Mouse (Mus musculus): ENCODE measurements around the gene Evl. TPM values are rescaled to one million over a fixed set of nuclear protein-coding genes. Genes with fewer than 3 reads are reported as not detected.

Gene Evl
- polyA plus RNA-seq, 1 experiment from 2014 or later, result 48.3 TPM

DNA sequence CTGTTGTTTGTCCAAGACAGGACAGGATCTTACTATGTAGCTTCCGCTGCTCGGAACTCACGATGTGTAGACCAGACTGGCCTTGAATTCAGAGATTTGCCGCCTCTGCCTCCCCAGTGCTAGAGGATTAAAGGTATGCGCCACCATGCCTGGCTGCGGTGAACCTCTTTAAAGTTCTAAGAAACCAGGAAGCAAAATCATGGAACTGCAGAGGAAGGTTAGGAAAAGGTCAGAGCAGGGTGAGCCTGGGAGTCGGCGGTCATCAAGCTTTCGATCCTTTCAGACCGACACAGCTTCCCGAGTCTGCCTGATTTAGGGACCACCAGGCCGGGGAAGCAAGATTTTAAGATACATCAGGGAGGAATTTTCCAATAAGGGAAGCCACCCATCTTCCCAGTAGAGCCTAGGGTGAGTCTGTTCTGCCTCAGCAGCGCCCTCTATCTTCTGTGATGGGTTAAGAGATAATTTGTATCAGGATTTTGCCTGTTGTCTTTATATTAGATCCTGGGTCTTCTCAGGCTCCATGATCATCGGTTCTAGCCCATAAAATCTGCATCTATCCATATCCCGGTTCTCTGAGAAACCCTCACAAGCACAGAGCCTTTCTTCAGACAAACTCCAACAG, 7.2 kb upstream of the Evl start:
- 63% methylated on average over 15 of the region's 15 CpGs for WGBS
- no peak for ATAC-seq (ENCODE audit: insufficient read depth, low FRiP score, low read depth)
- peaks cover 5% of the 10 kb centered on the region; the same call in 1 of the 2 replicates for H3K4me1 ChIP-seq
- no peak overlapping the region for H3K9ac ChIP-seq
- no peak overlapping the region; the same call in 1 of the 2 replicates for H3K4me2 ChIP-seq
- no peaks in the 10 kb centered on the region for H3K27me3 ChIP-seq (replicated peaks)
- no peaks in the 10 kb centered on the region for H3K36me3 ChIP-seq
- H3K4me3 ChIP-seq (replicated peaks), result no peak overlapping the region
- no peaks in the 10 kb centered on the region; the same call in 1 of the 2 replicates for H3K9me3 ChIP-seq
- H3K27ac ChIP-seq, result no peak overlapping the region

DNA sequence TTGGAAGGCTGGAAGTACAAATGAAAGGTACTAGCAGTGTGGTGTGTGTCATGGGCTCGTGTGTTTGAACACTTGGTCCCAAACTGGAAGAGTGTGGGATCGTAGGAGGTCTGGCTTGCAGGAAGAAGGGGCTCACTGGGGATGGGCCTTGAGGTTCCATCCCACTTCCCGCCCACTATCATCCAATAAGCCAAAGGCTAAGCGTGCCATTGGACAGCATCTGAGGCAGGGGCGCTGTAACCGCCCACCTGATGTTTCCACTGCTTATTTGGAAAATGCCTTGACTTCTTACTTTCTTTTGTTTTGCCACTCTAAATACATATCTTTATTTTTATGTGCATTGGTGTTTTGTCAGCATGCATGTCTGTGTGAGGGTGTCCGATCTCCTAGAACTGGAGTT, 2.8 kb upstream of the Evl start:
- no peak overlapping the region for H3K4me2 ChIP-seq
- H3K36me3 ChIP-seq, result no peaks in the 10 kb centered on the region
- H3K27ac ChIP-seq, result no peak overlapping the region
- H3K27me3 ChIP-seq (replicated peaks), result no peaks in the 10 kb centered on the region
- WGBS, result 81% methylated on average over 7 of the region's 7 CpGs
- H3K9me3 ChIP-seq, result no peaks in the 10 kb centered on the region; the same call in 1 of the 2 replicates
- H3K9ac ChIP-seq, result no peak overlapping the region
- ATAC-seq (ENCODE audit: insufficient read depth, low FRiP score, low read depth), result no peak
- H3K4me1 ChIP-seq, result peaks cover 14% of the 10 kb centered on the region
- H3K4me3 ChIP-seq (replicated peaks), result no peak overlapping the region

GRCm38 (mm10) chr12:108553079-108553478, 1.4 kb upstream of the Evl start:
- no peak overlapping the region for H3K4me3 ChIP-seq (replicated peaks)
- H3K9me3 ChIP-seq, result no peaks in the 10 kb centered on the region
- WGBS, result 42% methylated on average over 6 of the region's 6 CpGs
- H3K27me3 ChIP-seq (replicated peaks), result no peaks in the 10 kb centered on the region
- peaks cover 16% of the 10 kb centered on the region for H3K4me1 ChIP-seq
- no peak for ATAC-seq (ENCODE audit: insufficient read depth, low FRiP score, low read depth)
- no peaks in the 10 kb centered on the region for H3K36me3 ChIP-seq
- H3K27ac ChIP-seq, result no peak overlapping the region
- H3K4me2 ChIP-seq, result no peak overlapping the region
- H3K9ac ChIP-seq, result no peak overlapping the region

GRCm38 (mm10) chr12:108554861-108555556, 489 bp downstream of the Evl start:
- Histone ChIP-seq H3K4me1 (peaks cover 23% of the 10 kb centered on the region), H3K27ac (peak overlapping the region; percentile 88), H3K4me3 (replicated peaks) (peak overlapping the region; percentile 97), H3K9me3 (no peaks in the 10 kb centered on the region), H3K27me3 (replicated peaks) (no peaks in the 10 kb centered on the region), H3K36me3 (no peaks in the 10 kb centered on the region), H3K9ac (peak overlapping the region; percentile 97), H3K4me2 (peak overlapping the region; percentile 70)
- ATAC-seq (ENCODE audit: insufficient read depth, low FRiP score, low read depth), result peak; percentile 50
- WGBS, result under 1% methylated on average over 78 of the region's 100 CpGs

DNA sequence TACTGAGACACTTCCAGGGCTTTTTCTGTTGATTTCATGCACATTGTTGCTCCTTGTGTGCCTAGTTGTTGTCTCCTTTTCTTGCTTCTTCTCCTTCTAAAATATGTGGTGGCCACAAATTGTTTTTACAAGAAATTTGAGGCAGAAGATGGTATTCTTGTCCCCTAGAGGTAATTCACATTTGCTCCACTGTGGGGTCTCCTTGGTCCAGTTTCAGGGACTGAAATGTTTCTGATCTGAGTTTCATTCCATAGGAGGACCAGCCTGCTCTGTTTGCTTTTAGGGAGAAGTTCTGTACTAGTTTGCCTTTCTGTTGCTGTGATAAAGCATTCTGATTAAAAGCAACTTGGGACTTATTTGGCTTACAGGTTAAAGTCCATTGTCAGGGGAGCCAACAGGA, 3.7 kb downstream of the Evl start:
- no peak for ATAC-seq (ENCODE audit: insufficient read depth, low FRiP score, low read depth)
- H3K27me3 ChIP-seq (replicated peaks), result no peaks in the 10 kb centered on the region
- no peaks in the 10 kb centered on the region for H3K36me3 ChIP-seq
- H3K4me1 ChIP-seq, result peaks cover 23% of the 10 kb centered on the region
- no peaks in the 10 kb centered on the region for H3K9me3 ChIP-seq
- H3K27ac ChIP-seq, result 0 out of 2 replicates have a peak overlapping the region, but pooled peaks have one; percentile 41
- peak overlapping the region; percentile 14; the same call in 1 of the 2 replicates for H3K4me2 ChIP-seq
- no peak overlapping the region for H3K9ac ChIP-seq
- H3K4me3 ChIP-seq (replicated peaks), result no peak overlapping the region

- H3K4me3 ChIP-seq (replicated peaks), result no peak overlapping the region
- no peaks in the 10 kb centered on the region for H3K27me3 ChIP-seq (replicated peaks)
- H3K27ac ChIP-seq, result no peak overlapping the region
- no peak overlapping the region for H3K9ac ChIP-seq
- WGBS, result 80% methylated on average over 3 of the region's 3 CpGs
- H3K4me2 ChIP-seq, result no peak overlapping the region
- ATAC-seq (ENCODE audit: insufficient read depth, low FRiP score, low read depth), result no peak
- H3K4me1 ChIP-seq, result peaks cover 5% of the 10 kb centered on the region; the same call in 1 of the 2 replicates
- H3K36me3 ChIP-seq, result no peaks in the 10 kb centered on the region
- no peaks in the 10 kb centered on the region for H3K9me3 ChIP-seq
Measured at GRCm38 (mm10) chr12:108563238-108563637, 8.7 kb downstream of the Evl start.

GRCm38 (mm10) chr12:108564910-108565506, 10.5 kb downstream of the Evl start:
- no peak for ATAC-seq (ENCODE audit: insufficient read depth, low FRiP score, low read depth)
- Histone ChIP-seq H3K36me3 (no peaks in the 10 kb centered on the region), H3K27me3 (replicated peaks) (no peaks in the 10 kb centered on the region), H3K4me1 (no peaks in the 10 kb centered on the region), H3K9ac (no peak overlapping the region), H3K27ac (no peak overlapping the region), H3K9me3 (no peaks in the 10 kb centered on the region), H3K4me2 (no peak overlapping the region), H3K4me3 (replicated peaks) (no peak overlapping the region)
- WGBS, result 75% methylated on average over 12 of the region's 12 CpGs

DNA sequence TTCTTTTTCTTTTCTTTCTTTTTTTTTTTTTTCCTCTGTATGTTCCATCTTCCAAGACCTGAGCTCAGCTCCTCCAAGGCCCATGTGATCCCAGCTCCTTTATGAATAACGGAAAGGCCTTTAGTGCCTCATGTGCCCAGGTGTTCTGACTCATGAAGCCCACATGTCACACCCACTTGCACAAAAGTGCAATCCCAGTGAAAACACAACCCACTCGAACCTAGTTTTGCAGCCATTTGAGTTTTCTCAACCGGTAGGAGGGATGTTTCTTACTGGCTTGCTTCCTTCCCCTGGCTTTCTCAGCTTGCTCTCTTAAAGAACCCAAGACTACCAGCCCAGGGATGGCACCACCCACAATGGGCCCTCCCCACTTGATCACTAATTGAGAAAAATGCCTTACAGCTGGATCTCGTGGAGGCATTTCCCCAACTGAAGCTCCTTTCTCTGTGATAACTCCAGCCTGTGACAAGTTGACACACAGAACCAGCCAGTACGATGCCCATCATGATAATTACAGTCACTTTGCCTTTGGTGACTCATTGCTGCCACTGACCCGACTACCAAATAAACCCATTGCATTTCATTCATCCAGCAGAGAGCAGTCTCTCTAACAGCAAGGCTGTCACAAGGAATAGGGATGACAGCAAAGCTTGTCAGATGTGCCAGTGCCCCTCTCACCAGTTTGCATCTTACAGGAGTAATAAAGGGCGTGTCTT, 24.8 kb downstream of the Evl start:
- WGBS, result 74% methylated on average over 7 of the region's 7 CpGs
- 0 out of 2 replicates have a peak, but pooled peaks cover 2% of the 10 kb centered on the region for H3K4me1 ChIP-seq
- H3K9ac ChIP-seq, result no peak overlapping the region
- H3K36me3 ChIP-seq, result peaks cover 2% of the 10 kb centered on the region; the same call in 1 of the 2 replicates
- H3K27ac ChIP-seq, result no peak overlapping the region
- no peak overlapping the region for H3K4me3 ChIP-seq (replicated peaks)
- H3K9me3 ChIP-seq, result no peaks in the 10 kb centered on the region
- H3K4me2 ChIP-seq, result no peak overlapping the region
- H3K27me3 ChIP-seq (replicated peaks), result no peaks in the 10 kb centered on the region
- ATAC-seq (ENCODE audit: insufficient read depth, low FRiP score, low read depth), result no peak

DNA sequence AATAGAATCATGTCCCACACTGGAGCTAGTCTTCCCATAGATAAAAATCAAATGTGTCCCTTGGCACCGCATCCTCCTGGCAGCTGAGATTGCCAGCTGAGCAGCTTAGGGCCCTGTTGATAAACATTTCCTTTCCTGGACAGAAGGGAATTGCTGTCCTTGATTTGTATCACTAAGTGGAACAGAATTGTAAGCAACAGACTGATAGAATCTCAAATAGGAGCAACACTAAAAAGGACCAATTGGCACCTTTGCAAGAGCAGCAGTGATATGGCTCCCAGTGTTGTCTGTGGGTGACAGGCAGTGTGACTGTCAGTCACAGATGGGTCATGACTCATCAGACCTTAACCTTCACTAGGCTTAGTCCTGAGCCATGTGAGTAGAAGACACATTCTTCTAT, 29.3 kb downstream of the Evl start:
- Histone ChIP-seq H3K27ac (no peak overlapping the region), H3K9ac (no peak overlapping the region), H3K4me3 (replicated peaks) (no peak overlapping the region), H3K4me1 (0 out of 2 replicates have a peak, but pooled peaks cover 2% of the 10 kb centered on the region), H3K36me3 (peaks cover 6% of the 10 kb centered on the region; the same call in 1 of the 2 replicates), H3K4me2 (no peak overlapping the region), H3K9me3 (no peaks in the 10 kb centered on the region), H3K27me3 (replicated peaks) (no peaks in the 10 kb centered on the region)
- ATAC-seq (ENCODE audit: insufficient read depth, low FRiP score, low read depth), result no peak
- 75% methylated on average over 1 of the region's 1 CpGs for WGBS

- no peaks in the 10 kb centered on the region for H3K27me3 ChIP-seq (replicated peaks)
- H3K4me3 ChIP-seq (replicated peaks), result no peak overlapping the region
- no peaks in the 10 kb centered on the region for H3K4me1 ChIP-seq
- H3K4me2 ChIP-seq, result no peak overlapping the region
- H3K9ac ChIP-seq, result no peak overlapping the region
- 83% methylated on average over 2 of the region's 2 CpGs for WGBS
- peaks cover under 1% of the 10 kb centered on the region; the same call in 1 of the 2 replicates for H3K36me3 ChIP-seq
- ATAC-seq (ENCODE audit: insufficient read depth, low FRiP score, low read depth), result no peak
- H3K27ac ChIP-seq, result no peak overlapping the region
- H3K9me3 ChIP-seq, result no peaks in the 10 kb centered on the region
Measured at GRCm38 (mm10) chr12:108590131-108590530, 35.6 kb downstream of the Evl start.

DNA sequence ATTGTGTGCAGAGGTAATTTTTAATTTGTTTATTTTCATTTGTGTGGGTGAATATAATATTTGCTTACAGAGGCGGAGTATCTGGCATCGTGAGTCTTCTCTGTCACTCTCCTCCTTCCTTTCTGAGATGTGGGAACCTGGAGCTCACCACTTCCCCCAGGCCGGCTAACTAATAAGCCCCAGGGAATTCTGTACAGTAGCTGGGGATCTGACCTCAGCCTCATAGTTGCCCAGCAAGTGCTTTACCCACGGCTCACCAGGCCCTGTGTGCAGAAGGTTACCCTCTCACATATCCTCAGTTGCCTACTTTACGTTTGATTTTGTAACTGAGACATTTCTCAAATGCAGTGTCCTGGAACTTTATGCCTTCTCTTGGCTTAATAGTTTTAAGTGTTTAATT, 37.1 kb downstream of the Evl start:
- Histone ChIP-seq H3K27ac (no peak overlapping the region), H3K27me3 (replicated peaks) (no peaks in the 10 kb centered on the region), H3K36me3 (no peaks in the 10 kb centered on the region), H3K9me3 (no peaks in the 10 kb centered on the region), H3K4me2 (no peak overlapping the region), H3K9ac (no peak overlapping the region), H3K4me3 (replicated peaks) (no peak overlapping the region), H3K4me1 (no peaks in the 10 kb centered on the region)
- 59% methylated on average over 5 of the region's 5 CpGs for WGBS
- ATAC-seq (ENCODE audit: insufficient read depth, low FRiP score, low read depth), result no peak
